Mouse (Mus musculus) heart, postnatal 0 days (tissue): ENCODE data around the gene Parp12. TPM values are rescaled to one million over a fixed set of nuclear protein-coding genes. Genes with fewer than 3 reads are reported as not detected.

Experiments used
- ATAC-seq: fragments of 200-750 bp; cut with Nextera tagmentation; 2 replicates; pipeline ENCODE4 v1.8.0; 2017; ENCODE audit warnings: low read depth, moderate number of reproducible peaks, moderate library complexity; ENCODE audit not compliant: insufficient read depth
- DNase-seq: peaks from one replicate; pipeline ENCODE4 v3.0.0-alpha.2; 2016; ENCODE audit warnings: low spot score
- H3K27ac ChIP-seq: fragments of 300-500 bp; sonication (generic); 2 replicates; pipeline ENCODE4 v1.5.1; 2014; ENCODE audit warnings: low read depth, mild to moderate bottlenecking
- H3K27me3 ChIP-seq: fragments of 300-500 bp; sonication (generic); 2 replicates; pipeline ENCODE4 v1.6.1; 2014; ENCODE audit warnings: low read length, mixed read lengths; ENCODE audit not compliant: control insufficient read depth, insufficient read depth
- H3K36me3 ChIP-seq: fragments of 300-500 bp; sonication (generic); replicated peaks from 2 replicates; pipeline ENCODE4 v1.6.1; 2014; ENCODE audit warnings: low read length, mixed read lengths; ENCODE audit not compliant: control insufficient read depth, insufficient read depth
- H3K4me1 ChIP-seq: fragments of 300-500 bp; sonication (generic); 2 replicates; pipeline ENCODE4 v1.6.1; 2014; ENCODE audit warnings: antibody characterized with exemption; ENCODE audit not compliant: control insufficient read depth, insufficient read depth
- H3K4me2 ChIP-seq: fragments of 300-500 bp; sonication (generic); 2 replicates; pipeline ENCODE4 v1.6.1; 2014; ENCODE audit warnings: low read depth, mild to moderate bottlenecking, low read length, moderate library complexity
- H3K4me3 ChIP-seq: fragments of 300-500 bp; sonication (generic); 2 replicates; pipeline ENCODE4 v1.5.1; 2014; ENCODE audit warnings: low read depth, low read length
- H3K9ac ChIP-seq: fragments of 300-500 bp; sonication (generic); replicated peaks from 2 replicates; pipeline ENCODE4 v1.6.1; 2014; ENCODE audit warnings: low read depth, low read length, mixed read lengths
- H3K9me3 ChIP-seq: fragments of 300-500 bp; sonication (generic); replicated peaks from 2 replicates; pipeline ENCODE4 v1.6.1; 2016; ENCODE audit warnings: low read length; ENCODE audit not compliant: control insufficient read depth
- CTCF ChIP-seq: IDR thresholded peaks from 2 replicates; pipeline ENCODE4 v1.5.1; 2016; ENCODE audit warnings: antibody characterized with exemption, control low read depth, low read depth
- EP300 ChIP-seq: IDR thresholded peaks from 2 replicates; pipeline ENCODE4 v1.6.1; 2016; ENCODE audit warnings: antibody characterized with exemption, low read depth
- WGBS: fragments of 180-500 bp; shearing (Covaris S2); extraction: QIAGEN DNeasy Blood & Tissue Kit; methylation state at CpG from one replicate; pipeline ENCODE4 v1.1.7; 2014; 5-methylcytosine and 5-hydroxymethylcytosine counted together
- polyA plus RNA-seq: library from polyadenylated mRNA; unstranded; fragments of >200 nt; fragmentation: Nextera tagmentation; extraction: Ambion mirVana; gene quantifications from 2 replicates; pipeline ENCODE4 v1.2.1, GENCODE M21; 2015
- total RNA-seq: library from RNA; depleted of rRNA; stranded (reverse); fragments of >200 nt; gene quantifications from 2 replicates; pipeline ENCODE4 v1.2.3, GENCODE M21; 2014; ENCODE audit warnings: low replicate concordance

Gene Parp12
- total and polyA plus RNA-seq, 2 experiments from 2014 or later = 10.0 to 33.8 TPM

- Histone ChIP-seq H3K4me2 (no peak overlapping the region), H3K4me1 (no peaks in the 10 kb centered on the region), H3K4me3 (no peak overlapping the region), H3K27ac (no peak overlapping the region), H3K36me3 (peaks cover 15% of the 10 kb centered on the region), H3K27me3 (no peaks in the 10 kb centered on the region), H3K9ac (no peak overlapping the region), H3K9me3 (no peaks in the 10 kb centered on the region)
- 48% methylated on average over 4 of the region's 4 CpGs for WGBS
- ATAC-seq = no peak
- DNase-seq = no peak
- TF ChIP-seq EP300 = no peak
- TF ChIP-seq CTCF = no peak
These were observed 13.3 kb upstream of the Parp12 start for GRCm38 (mm10) chr6:39131480-39131879.

- ATAC-seq = no peak
- no peak for TF ChIP-seq CTCF
- no peak for TF ChIP-seq EP300
- no peak overlapping the region for H3K27ac ChIP-seq
These were observed 6.6 kb upstream of the Parp12 start for GRCm38 (mm10) chr6:39124719-39125118.

DNA sequence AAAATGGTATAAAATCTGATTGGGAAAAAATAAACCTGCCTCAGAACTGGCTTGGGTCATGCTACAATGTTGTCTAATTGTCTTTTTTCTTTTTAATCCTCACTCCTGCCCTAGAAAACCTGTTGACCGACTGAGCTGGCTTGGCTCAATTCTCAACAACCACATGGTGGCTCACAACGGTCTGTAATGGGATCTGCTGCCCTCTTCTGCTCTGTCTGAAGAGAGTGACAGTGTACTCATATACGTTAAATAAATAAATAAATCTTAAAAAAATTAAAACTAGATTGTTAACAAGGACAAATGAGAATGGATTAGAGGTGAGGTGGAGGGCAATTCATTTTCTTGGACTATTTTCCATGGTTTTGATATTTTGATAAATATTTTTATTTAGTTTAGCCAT lies 2.5 kb upstream of the Parp12 start:
- H3K9me3 ChIP-seq = no peaks in the 10 kb centered on the region
- H3K4me2 ChIP-seq = no peak overlapping the region
- 32% methylated on average over 3 of the region's 3 CpGs for WGBS
- H3K4me1 ChIP-seq = peaks cover 13% of the 10 kb centered on the region
- ATAC-seq (no peak), DNase-seq (no peak)
- H3K4me3 ChIP-seq = no peak overlapping the region
- TF ChIP-seq EP300 (no peak), CTCF (no peak)
- H3K27me3 ChIP-seq = no peaks in the 10 kb centered on the region
- H3K36me3 ChIP-seq = 0 out of 2 replicates have a peak, but pooled peaks cover 4% of the 10 kb centered on the region
- H3K9ac ChIP-seq = no peak overlapping the region
- no peak overlapping the region for H3K27ac ChIP-seq

More at GRCm38 (mm10) chr6:39124719-39125118, 6.6 kb upstream of the Parp12 start:
- Histone ChIP-seq H3K4me1 (no peaks in the 10 kb centered on the region), H3K9me3 (no peaks in the 10 kb centered on the region), H3K9ac (no peak overlapping the region), H3K27me3 (no peaks in the 10 kb centered on the region), H3K36me3 (0 out of 2 replicates have a peak, but pooled peaks cover 4% of the 10 kb centered on the region), H3K4me2 (no peak overlapping the region), H3K4me3 (no peak overlapping the region)
- no peak for DNase-seq

- ATAC-seq (peak; percentile 61), DNase-seq (peak; percentile 25)
- Histone ChIP-seq H3K36me3 (peaks cover 4% of the 10 kb centered on the region; the same call in 1 of the 2 replicates), H3K4me2 (peak overlapping the region; percentile 74), H3K27me3 (no peaks in the 10 kb centered on the region), H3K27ac (peak overlapping the region; percentile 73), H3K4me3 (peak overlapping the region; percentile 68), H3K9ac (peak overlapping the region; percentile 86), H3K9me3 (no peaks in the 10 kb centered on the region), H3K4me1 (peaks cover 13% of the 10 kb centered on the region)
- WGBS = 10% methylated on average over 49 of the region's 49 CpGs
- no peak for TF ChIP-seq EP300
These were observed 320 bp upstream of the Parp12 start for GRCm38 (mm10) chr6:39118456-39118881.

DNA sequence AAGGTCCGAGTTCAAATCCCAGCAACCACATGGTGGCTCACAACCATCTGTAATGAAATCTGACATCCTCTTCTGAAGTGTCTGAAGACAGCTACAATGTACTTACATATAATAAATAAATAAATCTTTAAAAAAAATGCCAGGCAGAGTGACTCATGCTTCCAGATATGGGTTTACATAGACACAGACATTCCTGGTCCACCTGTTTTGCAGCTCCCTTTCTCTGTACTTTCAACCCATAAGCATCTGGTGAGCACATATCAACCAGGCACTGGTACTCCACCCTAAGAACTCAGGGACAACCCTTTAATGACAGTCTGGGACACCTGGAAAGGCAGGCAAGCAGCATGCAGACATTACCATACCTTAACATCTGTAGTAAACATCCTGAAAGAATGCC lies 2.7 kb downstream of the Parp12 start:
- 84% methylated on average over 1 of the region's 1 CpGs for WGBS
- Histone ChIP-seq H3K27me3 (no peaks in the 10 kb centered on the region), H3K36me3 (peaks cover 20% of the 10 kb centered on the region; the same call in 1 of the 2 replicates), H3K9ac (no peak overlapping the region), H3K4me1 (peaks cover 13% of the 10 kb centered on the region), H3K27ac (no peak overlapping the region), H3K9me3 (no peaks in the 10 kb centered on the region), H3K4me3 (no peak overlapping the region), H3K4me2 (no peak overlapping the region)
- no peak for TF ChIP-seq CTCF
- TF ChIP-seq EP300 = no peak
- no peak for DNase-seq
- no peak for ATAC-seq

DNA sequence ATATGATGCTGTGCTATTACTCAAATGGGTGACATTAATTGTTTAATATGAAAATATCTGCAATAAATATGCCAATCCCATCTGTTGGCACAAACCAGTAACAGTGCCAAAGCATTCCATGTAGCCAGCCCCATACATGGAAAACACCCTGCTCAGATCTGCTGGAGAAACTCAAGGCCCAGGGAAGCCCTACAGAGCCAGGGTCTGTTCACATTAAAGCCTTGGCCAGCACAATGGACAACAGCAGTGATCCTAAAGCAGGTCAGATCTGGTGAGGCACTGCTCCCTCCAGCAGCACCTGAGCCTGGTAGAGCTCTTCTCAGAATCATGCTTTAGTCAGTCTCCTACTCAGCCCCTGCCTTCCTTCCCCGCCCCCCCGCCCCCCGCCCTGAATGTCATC lies 5.0 kb downstream of the Parp12 start:
- no peak overlapping the region for H3K9ac ChIP-seq
- H3K9me3 ChIP-seq = no peaks in the 10 kb centered on the region
- H3K4me3 ChIP-seq = no peak overlapping the region
- whole genome bisulfite sequencing = 88% methylated on average over 3 of the region's 3 CpGs
- TF ChIP-seq EP300 (no peak), CTCF (no peak)
- ATAC-seq (no peak), DNase-seq (no peak)
- H3K27ac ChIP-seq = no peak overlapping the region
- no peaks in the 10 kb centered on the region for H3K27me3 ChIP-seq
- no peak overlapping the region for H3K4me2 ChIP-seq
- peaks cover 27% of the 10 kb centered on the region for H3K36me3 ChIP-seq
- H3K4me1 ChIP-seq = peaks cover 8% of the 10 kb centered on the region; the same call in 1 of the 2 replicates
